Mouse (Mus musculus) hindbrain, embryonic 16.5 days (tissue): ENCODE data around the gene Eif2ak3. TPM values are rescaled to one million over a fixed set of nuclear protein-coding genes. Genes with fewer than 3 reads are reported as not detected.

Experiments used
- ATAC-seq: fragments of 200-750 bp; cut with Nextera tagmentation; 2 replicates; pipeline ENCODE4 v1.8.0; 2017; ENCODE audit warnings: moderate TSS enrichment, moderate library complexity
- H3K27ac ChIP-seq: fragments of 300-500 bp; sonication (generic); 2 replicates; pipeline ENCODE4 v1.5.1; 2014; ENCODE audit warnings: low read depth, mild to moderate bottlenecking, control low read depth, low read length, moderate library complexity
- H3K27me3 ChIP-seq: fragments of 300-500 bp; sonication (generic); replicated peaks from 2 replicates; pipeline ENCODE4 v1.6.1; 2014; ENCODE audit warnings: low read length; ENCODE audit not compliant: control insufficient read depth, insufficient read depth
- H3K36me3 ChIP-seq: fragments of 300-500 bp; sonication (generic); 2 replicates; pipeline ENCODE4 v1.6.1; 2014; ENCODE audit warnings: mild to moderate bottlenecking, low read length, moderate library complexity, mixed read lengths; ENCODE audit not compliant: control insufficient read depth, insufficient read depth
- H3K4me1 ChIP-seq: fragments of 300-500 bp; sonication (generic); 2 replicates; pipeline ENCODE4 v1.6.1; 2014; ENCODE audit warnings: low read depth, low read length; ENCODE audit not compliant: control insufficient read depth, insufficient read depth
- H3K4me2 ChIP-seq: fragments of 300-500 bp; sonication (generic); 2 replicates; pipeline ENCODE4 v1.6.1; 2014; ENCODE audit warnings: mild to moderate bottlenecking, low read length, control low read depth, moderate library complexity
- H3K4me3 ChIP-seq: fragments of 300-500 bp; sonication (generic); 2 replicates; pipeline ENCODE4 v1.5.1; 2014; ENCODE audit warnings: mild to moderate bottlenecking, low read length, control low read depth, moderate library complexity
- H3K9ac ChIP-seq: fragments of 300-500 bp; sonication (generic); 2 replicates; pipeline ENCODE4 v1.6.1; 2014; ENCODE audit warnings: low read depth, mild to moderate bottlenecking, control low read depth, low read length, moderate library complexity
- H3K9me3 ChIP-seq: fragments of 300-500 bp; sonication (generic); 2 replicates; pipeline ENCODE4 v1.6.1; 2014; ENCODE audit warnings: mild to moderate bottlenecking, low read length, moderate library complexity; ENCODE audit not compliant: control insufficient read depth
- WGBS: fragments of 180-500 bp; shearing (Covaris S2); extraction: QIAGEN DNeasy Blood & Tissue Kit; methylation state at CpG from one replicate; pipeline ENCODE4 v1.1.7; 2014; 5-methylcytosine and 5-hydroxymethylcytosine counted together
- polyA plus RNA-seq: library from polyadenylated mRNA; unstranded; fragments of >200 nt; fragmentation: Nextera tagmentation; extraction: Ambion mirVana; gene quantifications from 2 replicates; pipeline ENCODE4 v1.2.1, GENCODE M21; 2015

The Eif2ak3 gene
- polyA plus RNA-seq: 10.4 and 11.8 TPM in 2 replicates

- Histone ChIP-seq H3K9ac (peak within 1 kb of the TSS; percentile 87), H3K4me2 (peak within 1 kb of the TSS; percentile 84), H3K27ac (peak within 1 kb of the TSS; percentile 91), H3K4me3 (peak within 1 kb of the TSS; percentile 95), H3K4me1 (peaks cover 24% of the 10 kb centered on the region), H3K9me3 (no peaks in the 10 kb centered on the region), H3K36me3 (no peaks in the 10 kb centered on the region), H3K27me3 (no peaks in the 10 kb centered on the region)
- peak; percentile 99 for ATAC-seq
- WGBS: under 1% methylated on average over 63 of the region's 63 CpGs
Observed at GRCm38 (mm10) chr6:70844002-70844804, at the start of gene Eif2ak3. Gene Eif2ak3 (plus strand): TSS chr6:70844515.

- 84% methylated on average over 6 of the region's 6 CpGs for WGBS
- no peak for ATAC-seq
- Histone ChIP-seq H3K4me2 (no peak overlapping the region), H3K27me3 (no peaks in the 10 kb centered on the region), H3K36me3 (no peaks in the 10 kb centered on the region), H3K27ac (no peak overlapping the region), H3K4me1 (peaks cover 3% of the 10 kb centered on the region), H3K4me3 (no peak overlapping the region), H3K9ac (no peak overlapping the region), H3K9me3 (no peaks in the 10 kb centered on the region)
Observed at GRCm38 (mm10) chr6:70796940-70797339, 47.4 kb upstream of the Eif2ak3 start.

- Histone ChIP-seq H3K27ac (no peak overlapping the region), H3K9me3 (no peaks in the 10 kb centered on the region), H3K4me2 (no peak overlapping the region), H3K27me3 (no peaks in the 10 kb centered on the region), H3K4me3 (no peak overlapping the region), H3K4me1 (peaks cover 1% of the 10 kb centered on the region), H3K36me3 (no peaks in the 10 kb centered on the region), H3K9ac (no peak overlapping the region)
- peak; percentile 77; the same call in 1 of the 2 replicates for ATAC-seq
- 24% methylated on average over 9 of the region's 9 CpGs for WGBS
Observed at GRCm38 (mm10) chr6:70797581-70798251, 46.6 kb upstream of the Eif2ak3 start.

GRCm38 (mm10) chr6:70804632-70805031 lies 39.7 kb upstream of the Eif2ak3 start:
- H3K9ac ChIP-seq: no peak overlapping the region
- peak; percentile 37 for ATAC-seq
- H3K4me2 ChIP-seq: peak overlapping the region; percentile 30
- no peak overlapping the region; the same call in 1 of the 2 replicates for H3K4me3 ChIP-seq
- no peak overlapping the region for H3K27ac ChIP-seq
- H3K36me3 ChIP-seq: no peaks in the 10 kb centered on the region
- H3K27me3 ChIP-seq: no peaks in the 10 kb centered on the region
- H3K9me3 ChIP-seq: no peaks in the 10 kb centered on the region
- H3K4me1 ChIP-seq: peaks cover 5% of the 10 kb centered on the region
- 25% methylated on average over 3 of the region's 3 CpGs for WGBS

GRCm38 (mm10) chr6:70805267-70805666 lies 39.0 kb upstream of the Eif2ak3 start:
- Histone ChIP-seq H3K4me3 (no peak overlapping the region; the same call in none of the 2 replicates), H3K9me3 (no peaks in the 10 kb centered on the region), H3K9ac (no peak overlapping the region), H3K4me2 (peak overlapping the region; percentile 31), H3K27me3 (no peaks in the 10 kb centered on the region), H3K4me1 (peaks cover 5% of the 10 kb centered on the region), H3K36me3 (no peaks in the 10 kb centered on the region), H3K27ac (no peak overlapping the region)
- peak; percentile 72 for ATAC-seq
- 12% methylated on average over 7 of the region's 7 CpGs for WGBS

GRCm38 (mm10) chr6:70805820-70806513 lies 38.3 kb upstream of the Eif2ak3 start:
- peak overlapping the region; percentile 47 for H3K4me2 ChIP-seq
- no peaks in the 10 kb centered on the region for H3K36me3 ChIP-seq
- peaks cover 5% of the 10 kb centered on the region for H3K4me1 ChIP-seq
- 9% methylated on average over 13 of the region's 13 CpGs for WGBS
- no peaks in the 10 kb centered on the region for H3K9me3 ChIP-seq
- 0 out of 2 replicates have a peak overlapping the region, but pooled peaks have one; percentile 1 for H3K9ac ChIP-seq
- ATAC-seq: peak; percentile 72
- no peak overlapping the region for H3K27ac ChIP-seq
- peak overlapping the region; percentile 10; the same call in 1 of the 2 replicates for H3K4me3 ChIP-seq
- no peaks in the 10 kb centered on the region for H3K27me3 ChIP-seq

- no peaks in the 10 kb centered on the region for H3K9me3 ChIP-seq
- no peaks in the 10 kb centered on the region for H3K27me3 ChIP-seq
- no peak overlapping the region for H3K9ac ChIP-seq
- H3K4me3 ChIP-seq: no peak overlapping the region
- H3K4me1 ChIP-seq: peaks cover 5% of the 10 kb centered on the region
- H3K4me2 ChIP-seq: no peak overlapping the region; the same call in 1 of the 2 replicates
- no peaks in the 10 kb centered on the region for H3K36me3 ChIP-seq
- 50% methylated on average over 1 of the region's 1 CpGs for WGBS
- ATAC-seq: peak; percentile 19; the same call in 1 of the 2 replicates
- no peak overlapping the region for H3K27ac ChIP-seq
Observed at GRCm38 (mm10) chr6:70806514-70806912, 37.8 kb upstream of the Eif2ak3 start.

GRCm38 (mm10) chr6:70810524-70810923 lies 33.8 kb upstream of the Eif2ak3 start:
- Histone ChIP-seq H3K9me3 (no peaks in the 10 kb centered on the region), H3K27me3 (no peaks in the 10 kb centered on the region), H3K36me3 (no peaks in the 10 kb centered on the region), H3K4me1 (peaks cover 3% of the 10 kb centered on the region), H3K4me3 (no peak overlapping the region), H3K4me2 (no peak overlapping the region), H3K9ac (no peak overlapping the region), H3K27ac (no peak overlapping the region)
- 84% methylated on average over 1 of the region's 1 CpGs for WGBS
- no peak for ATAC-seq
